ENCODE assay signal across 7 mouse cellular contexts in genomic region chr2:31259367-31259920, GRCm38 (mm10). TPM values are rescaled to one million over a fixed set of nuclear protein-coding genes. Genes with fewer than 3 reads are reported as not detected.
DNase-seq lines count a peak whose midpoint lies in the region; ATAC-seq and TF ChIP-seq lines count a peak whose summit lies in the region.

No protein-coding gene starts in this region.

- peaks cover 39% of the 10 kb centered on the region for H3K4me1 ChIP-seq in megakaryocyte, embryonic 14.5 days
- peaks cover 79% of the 10 kb centered on the region for H3K4me1 ChIP-seq in forebrain, embryonic 13.5 days
- H3K4me1 ChIP-seq in limb, embryonic 11.5 days (ENCODE audit: control insufficient read depth, insufficient read depth, low read length): peaks cover 46% of the 10 kb centered on the region
- H3K4me1 ChIP-seq in small intestine, adult 2 months (ENCODE audit: control insufficient read depth, insufficient read depth, insufficient read length, low read length): peaks cover 11% of the 10 kb centered on the region

- H3K4me3 ChIP-seq in megakaryocyte, embryonic 14.5 days (replicated peaks): peak overlapping the region; percentile 92
- H3K4me3 ChIP-seq in forebrain, embryonic 13.5 days: peak overlapping the region; percentile 39
- H3K4me3 ChIP-seq in limb, embryonic 11.5 days (ENCODE audit: low read depth, low read length): peak overlapping the region; percentile 28
- peak overlapping the region; percentile 60 for H3K4me3 ChIP-seq in small intestine, adult 2 months (ENCODE audit: low read depth, low read length)

- TF ChIP-seq POLR2A in small intestine, adult 2 months (IDR thresholded peaks at IDR 0.05; ENCODE audit: low read depth, low read length): no peak

- no peak overlapping the region for H3K27ac ChIP-seq in forebrain, embryonic 13.5 days
- H3K27ac ChIP-seq in limb, embryonic 11.5 days (replicated peaks; ENCODE audit: low read depth, low read length): no peak overlapping the region
- no peak overlapping the region for H3K27ac ChIP-seq in small intestine, adult 2 months (ENCODE audit: insufficient read depth, low read depth, low read length)

- no peaks in the 10 kb centered on the region for H3K36me3 ChIP-seq in megakaryocyte, embryonic 14.5 days (replicated peaks; ENCODE audit: low read length)
- H3K36me3 ChIP-seq in forebrain, embryonic 13.5 days (ENCODE audit: poor library complexity, severe bottlenecking): no peaks in the 10 kb centered on the region
- no peaks in the 10 kb centered on the region for H3K36me3 ChIP-seq in limb, embryonic 11.5 days (ENCODE audit: control insufficient read depth, insufficient read depth, low read length)
- H3K36me3 ChIP-seq in small intestine, adult 2 months (ENCODE audit: control insufficient read depth, insufficient read depth, low read length): no peaks in the 10 kb centered on the region

- peak overlapping the region; percentile 82 for H3K4me2 ChIP-seq in forebrain, embryonic 13.5 days
- H3K4me2 ChIP-seq in limb, embryonic 11.5 days (ENCODE audit: low read depth, severe bottlenecking): peak overlapping the region; percentile 77

- H3K9me3 ChIP-seq in megakaryocyte, embryonic 14.5 days: no peaks in the 10 kb centered on the region
- H3K9me3 ChIP-seq in forebrain, embryonic 13.5 days (replicated peaks): no peaks in the 10 kb centered on the region
- no peaks in the 10 kb centered on the region for H3K9me3 ChIP-seq in limb, embryonic 11.5 days (ENCODE audit: control insufficient read depth, low read length)

- no peak for ATAC-seq in megakaryocyte, adult 5-6 weeks (ENCODE audit: poor library complexity, severe bottlenecking)
- 0 out of 2 replicates have a peak, but pooled peaks have one; percentile 1 for ATAC-seq in forebrain, embryonic 13.5 days
- no peak for ATAC-seq in limb, embryonic 11.5 days (ENCODE audit: insufficient number of reproducible peaks, low FRiP score, low TSS enrichment, low read depth)

- WGBS in forebrain, embryonic 13.5 days: 24% methylated on average over 9 of the region's 9 CpGs
- WGBS in limb, embryonic 11.5 days: 29% methylated on average over 9 of the region's 9 CpGs
- 41% methylated on average over 9 of the region's 9 CpGs for WGBS in small intestine, adult 2 months

- no peak for TF ChIP-seq CTCF in small intestine, adult 2 months (IDR thresholded peaks at IDR 0.05; ENCODE audit: extremely low read depth, insufficient read length, insufficient replicate concordance, low read depth, low read length)

- H3K27me3 ChIP-seq in megakaryocyte, embryonic 14.5 days (replicated peaks): peaks cover 83% of the 10 kb centered on the region
- H3K27me3 ChIP-seq in forebrain, embryonic 13.5 days: no peaks in the 10 kb centered on the region
- H3K27me3 ChIP-seq in limb, embryonic 11.5 days (ENCODE audit: control insufficient read depth, insufficient read depth, low read length): no peaks in the 10 kb centered on the region
- no peaks in the 10 kb centered on the region for H3K27me3 ChIP-seq in small intestine, adult 2 months (ENCODE audit: control insufficient read depth, insufficient read depth, low read length)

- no peak for DNase-seq in limb, embryonic 11.5 days (ENCODE audit: low spot score)
- DNase-seq in layer of hippocampus, postnatal 14 days (ENCODE audit: low spot score in 2 of 2): no peak
- DNase-seq in embryo, embryonic 11 days: no peak

- H3K9ac ChIP-seq in forebrain, embryonic 13.5 days: peak overlapping the region; percentile 57; the same call in 1 of the 2 replicates
- no peak overlapping the region for H3K9ac ChIP-seq in limb, embryonic 11.5 days (ENCODE audit: low read length)

RNA-seq across cellular contexts. Expression of gene Ncs1, which starts 13.8 kb away (rescaled TPM):
- 0.26 TPM in 1 of 2 replicates, not detected in the other for polyA plus RNA-seq in megakaryocyte, embryonic 14.5 days (2012; ENCODE audit: insufficient read depth, low replicate concordance)
- total RNA-seq in megakaryocyte, adult 5-6 weeks (2015): 0.14 TPM in 1 of 2 replicates, not detected in the other
- 0.15 and 0.37 TPM in 2 replicates for total RNA-seq in megakaryocyte, adult 5-6 weeks (2017)
- polyA plus RNA-seq in forebrain, embryonic 13.5 days (2015; fragmentation: Nextera tagmentation; extraction: Ambion mirVana): 72.7 and 77.6 TPM in 2 replicates
- polyA plus RNA-seq in limb, embryonic 11.5 days (2014; fragmentation: Nextera tagmentation; extraction: Ambion mirVana): 59.6 and 61.9 TPM in 2 replicates
- polyA plus RNA-seq in small intestine, adult 2 months (2012; rRNA removed): 0.75 and 0.95 TPM in 2 replicates
- total RNA-seq in layer of hippocampus, postnatal 14 days (2021): 100 to 1,000 TPM; 173 to 197 TPM

RNA-seq across cellular contexts. Expression of gene Hmcn2, which starts 54.8 kb away (rescaled TPM):
- 0.40 TPM in 1 of 2 replicates, not detected in the other for polyA plus RNA-seq in megakaryocyte, embryonic 14.5 days (2012; ENCODE audit: insufficient read depth, low replicate concordance)
- total RNA-seq in megakaryocyte, adult 5-6 weeks (2015): 0.02 TPM in 1 of 2 replicates, not detected in the other
- total RNA-seq in megakaryocyte, adult 5-6 weeks (2017): 0.26 TPM in 1 of 2 replicates, not detected in the other
- 0.06 and 0.16 TPM in 2 replicates for polyA plus RNA-seq in forebrain, embryonic 13.5 days (2015; fragmentation: Nextera tagmentation; extraction: Ambion mirVana)
- not detected in 2 replicates for polyA plus RNA-seq in limb, embryonic 11.5 days (2014; fragmentation: Nextera tagmentation; extraction: Ambion mirVana)
- 87.3 and 147 TPM in 2 replicates for polyA plus RNA-seq in small intestine, adult 2 months (2012; rRNA removed)
- total RNA-seq in layer of hippocampus, postnatal 14 days (2021): under 1 TPM; 0.30 to 0.69 TPM

Comparison
In these comparisons a context has a peak if more than half of its experiments do, and no peak if none do; other contexts are left out.
1. H3K4me3 ChIP-seq: peak in every context shown above with its lines; median percentile 92 in megakaryocyte, embryonic 14.5 days; 60 in small intestine, adult 2 months; 39 in forebrain, embryonic 13.5 days; 28 in limb, embryonic 11.5 days.
2. RNA of gene Ncs1, which starts 13.8 kb away (polyA plus RNA-seq): 72.7 to 77.6 TPM in forebrain, embryonic 13.5 days and 59.6 to 61.9 TPM in limb, embryonic 11.5 days; 0.75 to 0.95 TPM in small intestine, adult 2 months and 0.26 TPM in megakaryocyte, embryonic 14.5 days; every median in the first group is over 10 times any median in the second.
3. RNA of gene Hmcn2, which starts 54.8 kb away (polyA plus RNA-seq): 87.3 to 147 TPM in small intestine, adult 2 months; 0.40 TPM in megakaryocyte, embryonic 14.5 days, 0.06 to 0.16 TPM in forebrain, embryonic 13.5 days and not detected in limb, embryonic 11.5 days; every median in the first group is over 10 times any median in the second.